Mouse (Mus musculus) erythroid progenitor cell, adult 5-6 weeks (primary cell): Measurements from ENCODE around the gene Polr2c. TPM values are rescaled to one million over a fixed set of nuclear protein-coding genes. Genes with fewer than 3 reads are reported as not detected.
"Not testable (repeated sequence)": the region's sequence is repeated elsewhere in the genome, so short reads cannot be mapped to it uniquely, and the experiment has no call there.

Experiments
- ATAC-seq: replicated peaks from 2 replicates; pipeline ENCODE4 v1.8.0; 2016; ENCODE audit warnings: moderate number of reproducible peaks, mild to moderate bottlenecking, moderate TSS enrichment, inconsistent platforms; ENCODE audit not compliant: poor library complexity, low FRiP score, severe bottlenecking
- total RNA-seq, 2 experiments: library from RNA; stranded (forward) in 1 of 2; stranded (reverse) in 1 of 2; fragments of 150-400 nt in 1 of 2; fragments of 186-747, 209-891 nt in 1 of 2; gene quantifications; 2 replicates each; pipeline versions ENCODE4 v1.2.3 to v1.2.4; 2015 to 2017; ENCODE audit warnings: low replicate concordance in 2 of 2

Gene Polr2c
- total RNA-seq, 2 experiments from 2014 or later: 17.5 to 34.0 TPM

- peak; percentile 93 for ATAC-seq
Measured at GRCm38 (mm10) chr8:94837662-94838574, 19.3 kb upstream of the Polr2c start, which contains the start of the genes Coq9 and Ciapin1. Gene Coq9, plus strand, starts transcription at chr8:94838321. Gene Ciapin1, minus strand, starts transcription at chr8:94838358.

GRCm38 (mm10) chr8:94838600-94838999, 18.6 kb upstream of the Polr2c start:
- ATAC-seq: peak; percentile 65

- ATAC-seq: no peak
Measured at GRCm38 (mm10) chr8:94841183-94841582, 16.1 kb upstream of the Polr2c start.

- no peak for ATAC-seq
Measured at GRCm38 (mm10) chr8:94850049-94850448, 7.2 kb upstream of the Polr2c start.

- not testable (repeated sequence) for ATAC-seq
Measured at GRCm38 (mm10) chr8:94854761-94855160, 2.5 kb upstream of the Polr2c start.

GRCm38 (mm10) chr8:94857011-94857345, 272 bp upstream of the Polr2c start:
- ATAC-seq: 0 out of 2 replicates have a peak, but pooled peaks have one; percentile 3

- ATAC-seq: peak; percentile 72
Measured at GRCm38 (mm10) chr8:94861352-94861910, 4.2 kb downstream of the Polr2c start.

DNA sequence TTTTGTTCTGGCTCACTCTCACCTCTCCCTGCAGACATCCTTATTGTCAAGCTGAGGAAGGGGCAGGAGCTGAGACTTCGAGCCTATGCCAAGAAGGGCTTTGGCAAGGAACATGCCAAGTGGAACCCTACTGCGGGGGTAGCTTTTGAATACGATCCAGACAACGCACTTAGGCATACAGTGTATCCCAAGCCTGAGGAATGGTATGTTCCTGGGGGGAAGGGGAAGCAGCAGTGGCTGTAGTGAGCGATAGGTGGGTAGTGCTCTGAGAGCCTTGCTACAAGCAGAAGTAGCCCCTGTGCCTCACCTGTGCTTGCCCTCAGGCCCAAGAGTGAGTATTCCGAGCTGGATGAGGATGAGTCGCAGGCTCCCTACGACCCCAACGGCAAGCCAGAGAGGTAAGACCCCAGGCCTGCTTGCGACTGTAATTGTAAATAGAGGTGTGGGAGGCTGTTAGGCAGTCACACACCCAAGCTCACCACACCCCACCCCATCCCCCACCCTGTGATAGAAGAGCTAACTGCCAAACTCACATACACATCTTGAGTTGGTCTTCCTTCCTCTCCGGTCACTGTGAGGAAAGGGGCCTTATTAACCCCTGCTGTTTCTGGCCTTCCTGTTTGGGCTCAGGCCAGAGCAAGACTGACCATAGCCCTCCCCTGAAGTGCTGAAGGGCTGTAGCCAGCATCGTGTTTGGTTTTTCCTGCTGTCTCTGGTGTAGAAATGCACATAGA, 5.4 kb downstream of the Polr2c start:
- no peak for ATAC-seq

- ATAC-seq: no peak
Measured at GRCm38 (mm10) chr8:94863897-94864673, 6.8 kb downstream of the Polr2c start.

- no peak for ATAC-seq
Measured at GRCm38 (mm10) chr8:94865292-94865691, 8.0 kb downstream of the Polr2c start.

DNA sequence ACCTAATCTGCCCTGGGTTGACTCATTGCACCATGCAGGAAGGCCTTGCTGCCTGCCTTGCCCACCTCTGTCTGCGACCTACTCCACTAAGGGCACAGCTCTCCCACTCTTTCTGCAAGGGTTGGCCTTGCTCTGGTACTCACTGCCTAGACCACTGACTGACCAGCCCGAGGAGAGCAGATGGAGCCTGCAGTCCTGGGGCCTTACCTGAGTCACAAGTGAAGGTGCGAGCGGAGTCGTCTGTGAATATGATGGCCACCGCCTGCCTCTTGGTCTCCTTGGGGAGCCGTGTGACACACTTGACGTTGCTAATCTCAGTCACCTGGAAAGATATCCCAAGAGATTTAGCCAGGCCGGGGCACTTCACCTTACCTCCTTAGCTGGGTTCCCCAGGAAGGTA, 9.7 kb downstream of the Polr2c start:
- no peak for ATAC-seq

- no peak for ATAC-seq
Measured at GRCm38 (mm10) chr8:94869146-94869545, 11.9 kb downstream of the Polr2c start.

DNA sequence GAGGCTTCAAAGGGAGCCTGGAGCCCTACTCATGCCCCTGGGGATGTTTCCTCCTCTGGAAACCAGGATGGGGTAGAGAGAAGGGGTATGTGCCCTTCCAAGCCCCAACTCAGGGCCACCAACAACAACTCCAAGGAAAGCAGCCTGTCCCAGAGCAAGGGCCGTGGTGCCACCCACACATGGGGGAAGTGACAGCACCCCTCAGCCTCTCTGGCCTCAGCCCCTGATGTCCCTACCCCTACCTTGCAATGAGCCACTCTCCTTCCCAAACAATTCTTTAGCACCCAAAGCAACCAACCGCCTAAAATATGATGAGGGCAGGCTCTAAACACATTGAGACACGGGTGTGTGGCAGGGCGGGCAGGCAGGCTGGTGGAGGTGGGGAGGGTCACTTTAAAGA, 12.8 kb downstream of the Polr2c start:
- ATAC-seq: no peak

GRCm38 (mm10) chr8:94870474-94871107, 13.3 kb downstream of the Polr2c start:
- no peak for ATAC-seq

DNA sequence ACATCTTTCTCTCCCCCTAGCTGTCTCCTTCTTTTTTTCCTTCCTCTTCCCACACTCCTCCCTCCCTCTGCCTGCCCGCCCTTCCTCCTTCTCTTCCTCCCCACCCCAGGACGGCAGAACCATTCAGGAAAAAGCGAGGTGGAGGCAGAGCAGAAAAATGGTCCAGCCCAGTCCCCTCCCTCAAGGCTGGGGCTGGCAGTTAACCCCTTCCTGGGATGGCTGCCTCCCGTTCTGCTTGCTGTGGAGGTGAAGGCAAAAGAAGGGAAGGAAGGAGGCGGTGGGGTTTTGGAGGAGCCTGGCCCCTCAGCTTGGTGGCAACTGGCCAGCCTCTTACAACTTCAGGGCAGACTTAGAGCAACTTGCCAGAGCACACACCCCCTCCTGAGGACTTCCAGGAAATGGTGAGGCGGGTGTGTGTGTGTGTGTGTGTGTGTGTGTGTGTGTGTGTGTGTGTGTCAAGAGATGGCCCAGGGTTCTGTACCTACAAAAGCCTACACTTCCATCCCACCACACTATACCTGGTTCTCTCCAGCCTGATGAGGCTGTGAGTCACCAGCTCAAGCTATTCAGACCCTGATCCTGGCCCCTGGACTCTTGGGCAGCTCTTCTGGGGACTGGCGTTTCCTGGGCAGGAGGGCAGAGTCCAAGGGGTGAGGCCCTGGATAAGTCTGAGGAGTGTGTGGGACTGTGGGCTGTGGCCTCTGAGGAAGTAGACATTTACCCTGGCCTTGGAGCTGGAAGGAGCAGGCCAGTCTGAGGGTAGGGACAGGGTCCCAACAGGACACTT, 14.1 kb downstream of the Polr2c start:
- ATAC-seq: no peak

- ATAC-seq: no peak
Measured at GRCm38 (mm10) chr8:94872156-94872555, 14.9 kb downstream of the Polr2c start.

DNA sequence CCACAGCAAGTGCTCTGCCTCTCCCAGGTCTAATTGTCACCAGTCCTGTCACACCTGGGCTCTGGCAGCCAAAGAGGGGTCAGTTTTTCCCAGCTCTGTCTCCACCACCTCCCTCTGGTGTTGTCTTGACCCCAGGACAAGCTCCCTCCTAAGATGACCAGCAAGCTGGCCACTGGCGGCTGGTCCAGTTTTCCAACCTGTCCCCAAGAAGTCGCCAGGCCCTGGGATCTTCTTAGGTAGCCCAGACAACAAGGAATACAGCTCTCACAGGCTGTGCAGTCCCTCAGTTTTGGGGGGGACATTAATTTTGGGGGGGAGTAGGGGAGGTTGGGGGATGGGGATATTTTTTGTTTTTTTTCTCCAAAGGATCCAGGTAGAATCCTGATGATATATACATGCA, 15.3 kb downstream of the Polr2c start:
- ATAC-seq: no peak

DNA sequence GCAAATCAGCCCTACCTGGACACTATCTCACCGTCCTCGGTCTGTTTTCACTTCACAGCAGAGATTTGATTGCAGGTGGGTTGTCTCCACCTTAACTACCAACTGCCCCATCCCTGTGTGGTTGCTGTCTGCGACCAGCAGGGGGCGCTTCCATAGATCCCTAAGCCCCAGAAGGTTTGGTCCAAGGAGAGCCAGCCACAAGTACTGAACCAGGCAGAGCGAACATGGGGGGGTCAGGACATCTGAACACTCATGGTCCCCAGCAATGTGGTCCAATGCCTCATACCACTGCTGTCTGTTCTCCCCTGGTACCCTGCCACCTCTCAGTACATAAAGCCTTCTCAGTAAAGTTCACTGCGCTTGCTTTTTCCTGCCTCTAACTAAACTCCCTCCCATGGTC, 17.1 kb downstream of the Polr2c start:
- peak; percentile 67 for ATAC-seq
